9 mouse cellular contexts compared by ENCODE assay signal in genomic region chr6:93573679-93574635, GRCm38 (mm10).
DNase-seq lines count a peak whose midpoint lies in the region; ATAC-seq and TF ChIP-seq lines count a peak whose summit lies in the region.
"Had no signal": no experiment of that assay in that cellular context is flagged by ENCODE, and none has a peak within 500 bp of the region (broad histone marks: within the 10 kb centered on the region; RNA-seq: fewer than 3 reads in every experiment).

No protein-coding gene starts in this region.

- H3K4me2 ChIP-seq in limb, embryonic 14.5 days (replicated peaks; ENCODE audit: low read depth, low read length, severe bottlenecking) = no peak overlapping the region
- no peak overlapping the region for H3K4me2 ChIP-seq in forebrain, embryonic 14.5 days (ENCODE audit: low read length)
- no peak overlapping the region for H3K4me2 ChIP-seq in neural tube, embryonic 15.5 days
- H3K4me2 ChIP-seq: stomach, embryonic 15.5 days had no signal

- no peaks in the 10 kb centered on the region for H3K4me1 ChIP-seq in limb, embryonic 14.5 days (ENCODE audit: control insufficient read depth, insufficient read depth, low read length)
- no peaks in the 10 kb centered on the region for H3K4me1 ChIP-seq in limb, embryonic 10.5 days
- H3K4me1 ChIP-seq in forebrain, embryonic 14.5 days (ENCODE audit: control insufficient read depth, insufficient read depth, low read length) = no peaks in the 10 kb centered on the region
- H3K4me1 ChIP-seq in neural tube, embryonic 15.5 days = no peaks in the 10 kb centered on the region
- H3K4me1 ChIP-seq: stomach, embryonic 15.5 days had no signal

- no peaks in the 10 kb centered on the region for H3K9me3 ChIP-seq in limb, embryonic 14.5 days (ENCODE audit: control insufficient read depth, low read length)
- H3K9me3 ChIP-seq in limb, embryonic 10.5 days (replicated peaks) = no peaks in the 10 kb centered on the region
- no peaks in the 10 kb centered on the region for H3K9me3 ChIP-seq in forebrain, embryonic 14.5 days (replicated peaks; ENCODE audit: control insufficient read depth, low read length)
- H3K9me3 ChIP-seq in neural tube, embryonic 15.5 days (replicated peaks) = no peaks in the 10 kb centered on the region
- H3K9me3 ChIP-seq: stomach, embryonic 15.5 days had no signal

- no peak for TF ChIP-seq POLR2A in limb, embryonic 14.5 days (IDR thresholded peaks at IDR 0.05; ENCODE audit: borderline replicate concordance, extremely low read depth, insufficient read depth, insufficient read length)

- no peak overlapping the region for H3K9ac ChIP-seq in limb, embryonic 14.5 days (ENCODE audit: low read depth, low read length, severe bottlenecking)
- H3K9ac ChIP-seq in forebrain, embryonic 14.5 days (ENCODE audit: low read length) = no peak overlapping the region
- no peak overlapping the region for H3K9ac ChIP-seq in neural tube, embryonic 15.5 days (replicated peaks)
- H3K9ac ChIP-seq: stomach, embryonic 15.5 days had no signal

- H3K36me3 ChIP-seq in limb, embryonic 14.5 days (ENCODE audit: control insufficient read depth, insufficient read depth, low read length) = no peaks in the 10 kb centered on the region
- H3K36me3 ChIP-seq in limb, embryonic 10.5 days = no peaks in the 10 kb centered on the region
- H3K36me3 ChIP-seq in forebrain, embryonic 14.5 days (ENCODE audit: control insufficient read depth, insufficient read depth, low read length) = no peaks in the 10 kb centered on the region
- H3K36me3 ChIP-seq in neural tube, embryonic 15.5 days = no peaks in the 10 kb centered on the region
- H3K36me3 ChIP-seq: stomach, embryonic 15.5 days had no signal

- peak; percentile 14 for DNase-seq in limb, embryonic 14.5 days (ENCODE audit: low spot score)
- no peak for DNase-seq in limb, embryonic 10.5 days (ENCODE audit: low spot score)
- peak; percentile 81 for DNase-seq in forebrain, embryonic 14.5 days (ENCODE audit: low spot score)
- DNase-seq in heart, postnatal 4 days = peak; percentile 13
- DNase-seq in lung, postnatal 4 days = no peak
- DNase-seq in cerebellum, adult 8-10 months = no peak

- H3K27me3 ChIP-seq in limb, embryonic 14.5 days (ENCODE audit: control insufficient read depth, insufficient read depth, low read length) = no peaks in the 10 kb centered on the region
- no peaks in the 10 kb centered on the region for H3K27me3 ChIP-seq in limb, embryonic 10.5 days (ENCODE audit: low read depth, poor library complexity, severe bottlenecking)
- H3K27me3 ChIP-seq in forebrain, embryonic 14.5 days (replicated peaks; ENCODE audit: control insufficient read depth, insufficient read depth, low read length) = no peaks in the 10 kb centered on the region
- H3K27me3 ChIP-seq in neural tube, embryonic 15.5 days (replicated peaks) = no peaks in the 10 kb centered on the region
- H3K27me3 ChIP-seq: stomach, embryonic 15.5 days had no signal

- ATAC-seq in limb, embryonic 14.5 days (ENCODE audit: low FRiP score, low read depth) = no peak
- peak; percentile 96 for ATAC-seq in forebrain, embryonic 14.5 days
- ATAC-seq in neural tube, embryonic 15.5 days (ENCODE audit: low FRiP score) = peak; percentile 87
- ATAC-seq in CD4-positive, CD25-positive, alpha-beta regulatory T cell, adult 4 months = no peak

- H3K27ac ChIP-seq in limb, embryonic 14.5 days (replicated peaks; ENCODE audit: low read depth, low read length) = no peak overlapping the region
- no peak overlapping the region for H3K27ac ChIP-seq in limb, embryonic 10.5 days
- no peak overlapping the region; the same call in 1 of the 2 replicates for H3K27ac ChIP-seq in forebrain, embryonic 14.5 days (ENCODE audit: low read depth, low read length)
- H3K27ac ChIP-seq in neural tube, embryonic 15.5 days (replicated peaks) = 0 out of 2 replicates have a peak overlapping the region, but pooled peaks have one; percentile 19
- H3K27ac ChIP-seq: stomach, embryonic 15.5 days had no signal

- H3K4me3 ChIP-seq in limb, embryonic 14.5 days (replicated peaks; ENCODE audit: low read length) = no peak overlapping the region
- H3K4me3 ChIP-seq in limb, embryonic 10.5 days = no peak overlapping the region
- H3K4me3 ChIP-seq in forebrain, embryonic 14.5 days (ENCODE audit: low read depth, low read length) = no peak overlapping the region
- H3K4me3 ChIP-seq in neural tube, embryonic 15.5 days (replicated peaks) = no peak overlapping the region
- H3K4me3 ChIP-seq: stomach, embryonic 15.5 days had no signal

- 72% methylated on average over 7 of the region's 7 CpGs for WGBS in limb, embryonic 14.5 days
- 80% methylated on average over 7 of the region's 7 CpGs for WGBS in limb, embryonic 10.5 days
- 35% methylated on average over 7 of the region's 7 CpGs for WGBS in forebrain, embryonic 14.5 days
- 52% methylated on average over 7 of the region's 7 CpGs for WGBS in neural tube, embryonic 15.5 days

Comparison
In these comparisons a context has a peak if more than half of its experiments do, and no peak if none do; other contexts are left out.
1. DNase-seq: peak in limb, embryonic 14.5 days (single experiment), forebrain, embryonic 14.5 days (single experiment) and heart, postnatal 4 days (single experiment); none in limb, embryonic 10.5 days (single experiment), lung, postnatal 4 days (0 of 2) and cerebellum, adult 8-10 months (single experiment).
2. ATAC-seq: peak in forebrain, embryonic 14.5 days (single experiment) and neural tube, embryonic 15.5 days (single experiment); none in limb, embryonic 14.5 days (single experiment) and CD4-positive, CD25-positive, alpha-beta regulatory T cell, adult 4 months (single experiment).